ENCODE assay signal across 17 mouse cellular contexts in genomic region chr10:40448444-40448843, GRCm38 (mm10).
DNase-seq lines count a peak whose midpoint lies in the region; ATAC-seq and TF ChIP-seq lines count a peak whose summit lies in the region.
"Had no signal": no experiment of that assay in that cellular context is flagged by ENCODE, and none has a peak within 500 bp of the region (broad histone marks: within the 10 kb centered on the region; RNA-seq: fewer than 3 reads in every experiment).

No protein-coding gene starts in this region.

- peak; percentile 59; the same call in 1 of the 2 replicates for ATAC-seq in forebrain, postnatal 0 days
- no peak for ATAC-seq in forebrain, embryonic 15.5 days (replicated peaks)
- no peak for ATAC-seq in stomach, embryonic 15.5 days (ENCODE audit: insufficient read depth, low FRiP score, low read depth)
- no peak for ATAC-seq in stomach, postnatal 0 days (ENCODE audit: low FRiP score, low TSS enrichment)
- ATAC-seq: forebrain, embryonic 13.5 days; intestine, postnatal 0 days had no signal

- 59% methylated on average over 3 of the region's 3 CpGs for WGBS in forebrain, postnatal 0 days
- 74% methylated on average over 3 of the region's 3 CpGs for WGBS in forebrain, embryonic 15.5 days
- 47% methylated on average over 3 of the region's 3 CpGs for WGBS in stomach, embryonic 15.5 days
- WGBS in stomach, postnatal 0 days, result 52% methylated on average over 3 of the region's 3 CpGs

- no peak overlapping the region for H3K4me3 ChIP-seq in forebrain, postnatal 0 days (ENCODE audit: low read depth, low read length)
- no peak overlapping the region for H3K4me3 ChIP-seq in forebrain, embryonic 15.5 days
- H3K4me3 ChIP-seq in left cerebral cortex, adult 2 months, result no peak overlapping the region
- no peak overlapping the region for H3K4me3 ChIP-seq in stomach, embryonic 15.5 days (replicated peaks)
- H3K4me3 ChIP-seq in stomach, postnatal 0 days (ENCODE audit: low read depth, low read length), result no peak overlapping the region
- H3K4me3 ChIP-seq: embryonic facial prominence, embryonic 10.5 days; forebrain, embryonic 13.5 days; hindbrain, embryonic 15.5 days had no signal

- peak; percentile 21 for DNase-seq in forebrain, postnatal 0 days
- no peak for DNase-seq in left cerebral cortex, adult 2 months (ENCODE audit: extremely low spot score in 1 of 2, low spot score in 2 of 2)
- no peak for DNase-seq in left cerebral cortex, postnatal 10 days (ENCODE audit: extremely low spot score in 1 of 2, low spot score in 2 of 2)
- no peak for DNase-seq in stomach, postnatal 0 days (ENCODE audit: low spot score)
- DNase-seq in cerebellum, postnatal 36 days, result no peak
- DNase-seq in right cerebral cortex, adult 18-20 months, result no peak
- DNase-seq: cerebellum, adult 11-12 months; cerebellum, postnatal 25 days; heart, postnatal 14 days; lung, adult 18-20 months; spleen, adult 18-20 months had no signal

- TF ChIP-seq CTCF in forebrain, postnatal 0 days (IDR thresholded peaks at IDR 0.05; ENCODE audit: low read depth), result no peak
- TF ChIP-seq CTCF in left cerebral cortex, adult 2 months (IDR thresholded peaks at IDR 0.05), result no peak
- no peak for TF ChIP-seq CTCF in stomach, postnatal 0 days (IDR thresholded peaks at IDR 0.05; ENCODE audit: low read depth)

- no peaks in the 10 kb centered on the region for H3K36me3 ChIP-seq in forebrain, postnatal 0 days (ENCODE audit: insufficient read depth)
- no peaks in the 10 kb centered on the region for H3K36me3 ChIP-seq in forebrain, embryonic 15.5 days
- no peaks in the 10 kb centered on the region for H3K36me3 ChIP-seq in stomach, embryonic 15.5 days
- no peaks in the 10 kb centered on the region for H3K36me3 ChIP-seq in stomach, postnatal 0 days (ENCODE audit: control insufficient read depth, insufficient read depth, low read length)
- H3K36me3 ChIP-seq: embryonic facial prominence, embryonic 10.5 days; hindbrain, embryonic 15.5 days had no signal

- no peak for TF ChIP-seq EP300 in stomach, postnatal 0 days (optimal IDR thresholded peaks at IDR 0.05)

- no peaks in the 10 kb centered on the region for H3K27me3 ChIP-seq in forebrain, postnatal 0 days (ENCODE audit: insufficient read depth, low read length)
- no peaks in the 10 kb centered on the region for H3K27me3 ChIP-seq in forebrain, embryonic 15.5 days
- no peaks in the 10 kb centered on the region for H3K27me3 ChIP-seq in stomach, embryonic 15.5 days (replicated peaks)
- H3K27me3 ChIP-seq in stomach, postnatal 0 days (ENCODE audit: control insufficient read depth, insufficient read depth, low read length), result no peaks in the 10 kb centered on the region
- H3K27me3 ChIP-seq: forebrain, embryonic 13.5 days; hindbrain, embryonic 15.5 days had no signal

- intact Hi-C loops in left cerebral cortex, adult 2 months (cut with DNase I), result loop anchor here (5.0 kb wide), 1 partner anchor 76 kb away; no protein-coding TSS in a partner anchor
- intact Hi-C loops in left cerebral cortex, postnatal 10 days (cut with DNase I), result loop anchor here (5.0 kb wide), 1 partner anchor 69 kb away; no protein-coding TSS in a partner anchor

- H3K9me3 ChIP-seq in forebrain, postnatal 0 days (ENCODE audit: low read length), result no peaks in the 10 kb centered on the region
- no peaks in the 10 kb centered on the region for H3K9me3 ChIP-seq in forebrain, embryonic 15.5 days
- no peaks in the 10 kb centered on the region for H3K9me3 ChIP-seq in stomach, embryonic 15.5 days
- no peaks in the 10 kb centered on the region for H3K9me3 ChIP-seq in stomach, postnatal 0 days (ENCODE audit: control insufficient read depth, low read length)
- H3K9me3 ChIP-seq: embryonic facial prominence, embryonic 10.5 days; forebrain, embryonic 13.5 days; hindbrain, embryonic 15.5 days had no signal

- H3K9ac ChIP-seq in forebrain, postnatal 0 days, result no peak overlapping the region
- no peak overlapping the region for H3K9ac ChIP-seq in forebrain, embryonic 15.5 days (replicated peaks)
- no peak overlapping the region for H3K9ac ChIP-seq in stomach, embryonic 15.5 days
- no peak overlapping the region for H3K9ac ChIP-seq in stomach, postnatal 0 days (ENCODE audit: low read length)
- H3K9ac ChIP-seq: forebrain, embryonic 13.5 days; hindbrain, embryonic 15.5 days had no signal

- peaks cover 13% of the 10 kb centered on the region for H3K4me1 ChIP-seq in forebrain, postnatal 0 days (ENCODE audit: insufficient read depth)
- H3K4me1 ChIP-seq in forebrain, embryonic 15.5 days, result peaks cover 34% of the 10 kb centered on the region
- H3K4me1 ChIP-seq in stomach, embryonic 15.5 days, result peaks cover 9% of the 10 kb centered on the region; the same call in 1 of the 2 replicates
- H3K4me1 ChIP-seq in stomach, postnatal 0 days (replicated peaks; ENCODE audit: control insufficient read depth, insufficient read depth), result 0 out of 2 replicates have a peak, but pooled peaks cover 4% of the 10 kb centered on the region

- H3K4me2 ChIP-seq in forebrain, postnatal 0 days (ENCODE audit: low read depth), result no peak overlapping the region
- H3K4me2 ChIP-seq in forebrain, embryonic 15.5 days (replicated peaks), result no peak overlapping the region
- H3K4me2 ChIP-seq in stomach, embryonic 15.5 days, result no peak overlapping the region
- H3K4me2 ChIP-seq in stomach, postnatal 0 days (replicated peaks; ENCODE audit: low read depth), result no peak overlapping the region
- H3K4me2 ChIP-seq: forebrain, embryonic 13.5 days; hindbrain, embryonic 15.5 days had no signal

- H3K27ac ChIP-seq in forebrain, postnatal 0 days (ENCODE audit: low read depth, low read length), result peak overlapping the region; percentile 67
- H3K27ac ChIP-seq in forebrain, embryonic 15.5 days (replicated peaks), result no peak overlapping the region
- peak overlapping the region; percentile 84 for H3K27ac ChIP-seq in left cerebral cortex, adult 2 months
- peak overlapping the region; percentile 27; the same call in 1 of the 2 replicates for H3K27ac ChIP-seq in stomach, embryonic 15.5 days
- no peak overlapping the region for H3K27ac ChIP-seq in stomach, postnatal 0 days (replicated peaks)
- H3K27ac ChIP-seq: embryonic facial prominence, embryonic 10.5 days; forebrain, embryonic 13.5 days had no signal

Comparison
In these comparisons a context has a peak if more than half of its experiments do, and no peak if none do; other contexts are left out.
1. H3K27ac ChIP-seq: peak in forebrain, postnatal 0 days (single experiment), left cerebral cortex, adult 2 months (single experiment) and stomach, embryonic 15.5 days (single experiment); none in forebrain, embryonic 15.5 days (single experiment) and stomach, postnatal 0 days (single experiment).